7 mouse cellular contexts compared by ENCODE assay signal in genomic region chr1:184731644-184732545, GRCm38 (mm10). TPM values are rescaled to one million over a fixed set of nuclear protein-coding genes. Genes with fewer than 3 reads are reported as not detected.
DNase-seq lines count a peak whose midpoint lies in the region; ATAC-seq and TF ChIP-seq lines count a peak whose summit lies in the region.

No protein-coding gene starts in this region.

- peak overlapping the region; percentile 49; the same call in 1 of the 2 replicates for H3K9ac ChIP-seq in forebrain, embryonic 14.5 days (ENCODE audit: low read length)
- H3K9ac ChIP-seq in limb, embryonic 15.5 days, result peak overlapping the region; percentile 55
- peak overlapping the region; percentile 21; the same call in 1 of the 2 replicates for H3K9ac ChIP-seq in midbrain, embryonic 15.5 days

- H3K27me3 ChIP-seq in E14TG2a.4 (ENCODE audit: insufficient read depth, low read length), result peaks cover 93% of the 10 kb centered on the region
- H3K27me3 ChIP-seq in forebrain, embryonic 14.5 days (replicated peaks; ENCODE audit: control insufficient read depth, insufficient read depth, low read length), result peaks cover 78% of the 10 kb centered on the region
- peaks cover 97% of the 10 kb centered on the region for H3K27me3 ChIP-seq in hindbrain, embryonic 10.5 days (ENCODE audit: insufficient read depth, poor library complexity, severe bottlenecking)
- peaks cover 87% of the 10 kb centered on the region for H3K27me3 ChIP-seq in limb, embryonic 15.5 days
- H3K27me3 ChIP-seq in midbrain, embryonic 15.5 days (replicated peaks), result peaks cover 82% of the 10 kb centered on the region

- peaks cover 43% of the 10 kb centered on the region for H3K4me1 ChIP-seq in E14TG2a.4 (replicated peaks; ENCODE audit: low read depth, low read length)
- H3K4me1 ChIP-seq in forebrain, embryonic 14.5 days (ENCODE audit: control insufficient read depth, insufficient read depth, low read length), result peaks cover 9% of the 10 kb centered on the region; the same call in 1 of the 2 replicates
- H3K4me1 ChIP-seq in hindbrain, embryonic 10.5 days (replicated peaks), result peaks cover 30% of the 10 kb centered on the region
- H3K4me1 ChIP-seq in limb, embryonic 15.5 days, result peaks cover 45% of the 10 kb centered on the region
- peaks cover 26% of the 10 kb centered on the region for H3K4me1 ChIP-seq in midbrain, embryonic 15.5 days

- H3K4me3 ChIP-seq in E14TG2a.4 (replicated peaks; ENCODE audit: low read length), result peak overlapping the region; percentile 80
- peak overlapping the region; percentile 39 for H3K4me3 ChIP-seq in forebrain, embryonic 14.5 days (ENCODE audit: low read depth, low read length)
- peak overlapping the region; percentile 63 for H3K4me3 ChIP-seq in hindbrain, embryonic 10.5 days
- H3K4me3 ChIP-seq in limb, embryonic 15.5 days, result peak overlapping the region; percentile 62
- H3K4me3 ChIP-seq in midbrain, embryonic 15.5 days, result peak overlapping the region; percentile 32

- no peak for TF ChIP-seq CTCF in E14TG2a.4 (conservative IDR thresholded peaks at IDR 0.05; ENCODE audit: low read length)

- ATAC-seq in forebrain, embryonic 14.5 days, result peak; percentile 33
- ATAC-seq in limb, embryonic 15.5 days (ENCODE audit: insufficient number of reproducible peaks, low FRiP score, low TSS enrichment, low read depth), result 0 out of 2 replicates have a peak, but pooled peaks have one; percentile 9
- ATAC-seq in midbrain, embryonic 15.5 days (replicated peaks), result peak; percentile 41; the same call in 1 of the 2 replicates

- no peaks in the 10 kb centered on the region for H3K36me3 ChIP-seq in E14TG2a.4 (ENCODE audit: insufficient read depth, low read length)
- no peaks in the 10 kb centered on the region for H3K36me3 ChIP-seq in forebrain, embryonic 14.5 days (ENCODE audit: control insufficient read depth, insufficient read depth, low read length)
- H3K36me3 ChIP-seq in hindbrain, embryonic 10.5 days, result no peaks in the 10 kb centered on the region
- H3K36me3 ChIP-seq in limb, embryonic 15.5 days, result no peaks in the 10 kb centered on the region
- no peaks in the 10 kb centered on the region for H3K36me3 ChIP-seq in midbrain, embryonic 15.5 days (replicated peaks)

- peak; percentile 21 for DNase-seq in T-cell, adult 2 months (ENCODE audit: low spot score)
- DNase-seq in forebrain, embryonic 14.5 days (ENCODE audit: low spot score), result no peak
- peak; percentile 69 for DNase-seq in hindbrain, embryonic 10.5 days (ENCODE audit: low spot score)
- peak; percentile 13 to 24 for DNase-seq in thymus, adult 18-20 months

- H3K4me2 ChIP-seq in forebrain, embryonic 14.5 days (ENCODE audit: low read length), result peak overlapping the region; percentile 81
- H3K4me2 ChIP-seq in limb, embryonic 15.5 days, result peak overlapping the region; percentile 85
- H3K4me2 ChIP-seq in midbrain, embryonic 15.5 days, result peak overlapping the region; percentile 51

- no peaks in the 10 kb centered on the region for H3K9me3 ChIP-seq in E14TG2a.4 (ENCODE audit: low read length)
- H3K9me3 ChIP-seq in forebrain, embryonic 14.5 days (replicated peaks; ENCODE audit: control insufficient read depth, low read length), result no peaks in the 10 kb centered on the region
- H3K9me3 ChIP-seq in hindbrain, embryonic 10.5 days, result no peaks in the 10 kb centered on the region
- H3K9me3 ChIP-seq in limb, embryonic 15.5 days, result no peaks in the 10 kb centered on the region
- H3K9me3 ChIP-seq in midbrain, embryonic 15.5 days, result no peaks in the 10 kb centered on the region

- H3K27ac ChIP-seq in forebrain, embryonic 14.5 days (ENCODE audit: low read depth, low read length), result no peak overlapping the region
- peak overlapping the region; percentile 71 for H3K27ac ChIP-seq in hindbrain, embryonic 10.5 days
- H3K27ac ChIP-seq in limb, embryonic 15.5 days, result peak overlapping the region; percentile 89
- H3K27ac ChIP-seq in midbrain, embryonic 15.5 days, result no peak overlapping the region

- WGBS in forebrain, embryonic 14.5 days, result under 1% methylated on average over 80 of the region's 85 CpGs
- WGBS in hindbrain, embryonic 10.5 days, result under 1% methylated on average over 85 of the region's 85 CpGs
- WGBS in limb, embryonic 15.5 days, result under 1% methylated on average over 83 of the region's 85 CpGs
- WGBS in midbrain, embryonic 15.5 days, result under 1% methylated on average over 82 of the region's 85 CpGs

RNA-seq across cellular contexts. Expression of gene Hlx, which starts 0.5 kb away (rescaled TPM):
- 0.99 and 1.4 TPM in 2 replicates for polyA plus RNA-seq in forebrain, embryonic 14.5 days (2014; fragmentation: Nextera tagmentation; extraction: Ambion mirVana)
- polyA plus RNA-seq in hindbrain, embryonic 10.5 days (2016; fragmentation: Nextera tagmentation; extraction: Ambion mirVana), result 4.7 and 6.9 TPM in 2 replicates
- polyA plus RNA-seq in limb, embryonic 15.5 days (2015; fragmentation: Nextera tagmentation; extraction: Ambion mirVana), result 21.6 and 24.2 TPM in 2 replicates
- 1.7 and 2.2 TPM in 2 replicates for polyA plus RNA-seq in midbrain, embryonic 15.5 days (2015; fragmentation: Nextera tagmentation; extraction: Ambion mirVana)

Comparison
In these comparisons a context has a peak if more than half of its experiments do, and no peak if none do; other contexts are left out.
1. H3K27ac ChIP-seq: peak in hindbrain, embryonic 10.5 days (single experiment) and limb, embryonic 15.5 days (single experiment); none in forebrain, embryonic 14.5 days (single experiment) and midbrain, embryonic 15.5 days (single experiment).
2. Peak in every context shown above with its lines, with median percentiles within 50 percentile points of each other: H3K4me3 ChIP-seq, ATAC-seq, H3K4me2 ChIP-seq and H3K9ac ChIP-seq.